Mouse (Mus musculus): ENCODE measurements around the gene Cdnf. TPM values are rescaled to one million over a fixed set of nuclear protein-coding genes. Genes with fewer than 3 reads are reported as not detected.

The Cdnf gene
- 0.39 and 0.59 TPM in 2 replicates for total RNA-seq (2012; rRNA removed)
- under 1 TPM in 1 of 2 experiments, not detected in 1; 0.77 TPM for polyA plus RNA-seq (2012; ENCODE audit: insufficient read depth in 1 of 2, insufficient read length in 2 of 2, low read depth in 1 of 2, low replicate concordance in 2 of 2, missing spikeins in 1 of 2)

DNA sequence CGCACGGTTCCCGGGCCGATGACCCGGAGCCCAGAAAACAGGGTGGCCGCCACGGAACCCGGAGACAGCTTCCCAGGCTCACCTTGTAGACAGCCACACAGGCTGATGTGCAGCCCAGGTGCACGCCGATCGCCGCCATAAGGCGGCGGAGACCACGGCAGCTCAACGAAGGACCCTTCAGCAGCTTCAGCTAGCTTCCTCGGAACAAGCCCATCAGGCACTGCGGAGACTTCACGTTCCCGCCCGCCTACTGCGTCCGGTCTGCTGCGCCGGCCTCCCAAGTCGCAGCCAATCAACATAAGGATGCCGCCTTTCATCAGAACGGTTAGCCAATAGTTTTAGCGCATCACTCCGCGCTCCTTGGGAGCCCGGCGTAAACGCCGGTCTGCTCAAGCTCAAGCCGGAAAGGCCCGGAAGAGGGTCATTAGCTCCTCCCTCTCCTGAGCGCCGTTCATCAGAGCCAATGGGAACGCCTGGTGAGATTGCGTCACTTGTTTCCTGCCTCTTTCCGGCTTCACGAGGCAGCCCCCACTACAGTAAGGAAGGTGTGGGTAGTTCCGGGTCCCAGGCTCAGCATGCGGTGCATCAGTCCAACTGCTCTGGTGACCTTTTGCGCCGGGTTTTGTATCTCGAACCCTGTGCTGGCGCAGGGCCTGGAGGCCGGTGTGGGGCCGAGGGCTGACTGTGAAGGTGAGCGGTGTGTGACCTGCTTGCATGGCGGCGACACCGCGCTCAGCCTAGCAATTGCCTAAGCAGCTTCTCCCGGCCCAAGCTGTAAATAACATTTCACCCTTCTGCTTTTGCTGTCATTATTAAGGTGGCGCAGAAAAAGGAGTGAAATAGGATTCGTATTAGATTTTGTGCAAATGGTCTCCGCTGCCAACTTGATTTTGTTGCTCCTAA is at the start of gene Cdnf, which contains the start of the genes Gm45902 and Hspa14:
Gene Cdnf (plus strand): TSS at position 479 of the 903 bp plus-strand sequence.
Gene Gm45902 (minus strand): TSS at position 239 of the 903 bp plus-strand sequence.
Gene Hspa14 (minus strand): TSS at position 263 of the 903 bp plus-strand sequence.
- Histone ChIP-seq H3K27me3 (ENCODE audit: control insufficient read depth in 1 of 2, insufficient read depth in 2 of 2, low read length in 2 of 2) (no peaks in the 10 kb centered on the region), H3K79me2 (ENCODE audit: control insufficient read depth, insufficient read depth, low read length, poor library complexity) (peaks cover 25% of the 10 kb centered on the region), H3K36me3 (ENCODE audit: control insufficient read depth in 1 of 2, insufficient read depth in 2 of 2, low read length in 2 of 2) (peaks cover 9 to 18% of the 10 kb centered on the region in 2 experiments), H3K27ac (ENCODE audit: control insufficient read depth, low read depth, low read length) (peak within 1 kb of the TSS; percentile 81), H3K9me3 (replicated peaks; ENCODE audit: insufficient read depth, low read length) (no peaks in the 10 kb centered on the region), H3K9ac (ENCODE audit: control insufficient read depth, low read depth, low read length, poor library complexity, severe bottlenecking) (peak within 1 kb of the TSS; percentile 90), H3K4me3 (ENCODE audit: control insufficient read depth in 1 of 2, insufficient read depth in 1 of 2, low read depth in 2 of 2, low read length in 2 of 2) (peak within 1 kb of the TSS; percentile 84 to 87), H3K4me1 (ENCODE audit: control insufficient read depth in 1 of 2, insufficient read depth in 2 of 2, low read length in 2 of 2) (peaks cover 5 to 7% of the 10 kb centered on the region in 2 experiments)
- DNase-seq (ENCODE audit: low read depth, low spot score), result peak; percentile 98
- TF ChIP-seq TCF12 (IDR thresholded peaks at IDR 0.05; ENCODE audit: low read depth, low read length) (peak; percentile 52; the same call in 1 of the 2 replicates), KAT2A (conservative IDR thresholded peaks at IDR 0.05; ENCODE audit: low read depth, low read length) (peak; percentile 57), MAZ (IDR thresholded peaks at IDR 0.05; ENCODE audit: low read depth, low read length) (peak; percentile 96), POLR2AphosphoS2 (IDR thresholded peaks at IDR 0.05; ENCODE audit: low read length) (peak; percentile 91), EP300 (IDR thresholded peaks at IDR 0.05; ENCODE audit: low read depth in 1 of 2, low read length in 2 of 2) (0 out of 4 replicates have a peak, but pooled peaks of 1 of the 2 experiments have one; percentile 21), POLR2A (IDR thresholded peaks at IDR 0.05; ENCODE audit: control insufficient read depth in 1 of 2, insufficient read depth in 1 of 2, low read depth in 1 of 2, low read length in 2 of 2, poor library complexity in 1 of 2) (peak; percentile 56 to 90), E2F4 (IDR thresholded peaks at IDR 0.05; ENCODE audit: borderline replicate concordance, low read depth, low read length) (peak; percentile 76; the same call in 1 of the 2 replicates), RCOR1 (IDR thresholded peaks at IDR 0.05; ENCODE audit: low read depth, low read length) (no peak), CHD2 (IDR thresholded peaks at IDR 0.05; ENCODE audit: low read length) (peak; percentile 88), TAL1 (IDR thresholded peaks at IDR 0.05; ENCODE audit: low read length) (no peak), POLR2AphosphoS5 (IDR thresholded peaks at IDR 0.05; ENCODE audit: borderline replicate concordance, low read depth, low read length) (no peak; the same call in 1 of the 2 replicates), BHLHE40 (IDR thresholded peaks at IDR 0.05; ENCODE audit: borderline replicate concordance, low read depth, low read length) (no peak), MYB (IDR thresholded peaks at IDR 0.05; ENCODE audit: low read depth, low read length) (no peak), USF2 (IDR thresholded peaks at IDR 0.05; ENCODE audit: borderline replicate concordance in 1 of 2, insufficient read depth in 1 of 2, low read depth in 1 of 2, low read length in 2 of 2) (no peak), GATA1 (IDR thresholded peaks at IDR 0.05; ENCODE audit: low read depth, low read length) (no peak), SIN3A (IDR thresholded peaks at IDR 0.05; ENCODE audit: low read length) (peak; percentile 84), ZC3H11A (IDR thresholded peaks at IDR 0.05; ENCODE audit: low read depth, low read length) (no peak), MXI1 (IDR thresholded peaks at IDR 0.05; ENCODE audit: low read depth, low read length) (peak; percentile 85), UBTF (IDR thresholded peaks at IDR 0.05; ENCODE audit: borderline replicate concordance, insufficient read depth, low read depth, low read length) (no peak), CTCF (IDR thresholded peaks at IDR 0.05 in 2 of 3, conservative IDR thresholded peaks at IDR 0.05 in 1 of 3; ENCODE audit: control insufficient read depth in 1 of 3, insufficient read depth in 1 of 3, low read depth in 2 of 3, low read length in 3 of 3, poor library complexity in 1 of 3, severe bottlenecking in 1 of 3) (no peak), SMC3 (IDR thresholded peaks at IDR 0.05; ENCODE audit: low read depth, low read length) (no peak), USF1 (IDR thresholded peaks at IDR 0.05; ENCODE audit: low read depth, low read length) (0 out of 2 replicates have a peak, but pooled peaks have one; percentile 17), HCFC1 (IDR thresholded peaks at IDR 0.05; ENCODE audit: low read depth, low read length) (peak; percentile 83), NELFE (IDR thresholded peaks at IDR 0.05; ENCODE audit: low read depth, low read length) (peak; percentile 82), ZMIZ1 (IDR thresholded peaks at IDR 0.05; ENCODE audit: low read depth, low read length) (peak; percentile 95), GABPA (IDR thresholded peaks at IDR 0.05; ENCODE audit: low read depth, low read length) (no peak), TBP (IDR thresholded peaks at IDR 0.05; ENCODE audit: low read depth, low read length) (peak; percentile 70; the same call in 1 of the 2 replicates), RAD21 (IDR thresholded peaks at IDR 0.05; ENCODE audit: low read depth, low read length) (no peak), NRF1 (IDR thresholded peaks at IDR 0.05; ENCODE audit: insufficient read depth, low read depth, low read length, poor library complexity, severe bottlenecking) (peak; percentile 53; the same call in 1 of the 2 replicates), ZKSCAN1 (IDR thresholded peaks at IDR 0.05; ENCODE audit: low read depth, low read length) (no peak), MYC (IDR thresholded peaks at IDR 0.05; ENCODE audit: low read depth, low read length) (peak; percentile 92), ELF1 (IDR thresholded peaks at IDR 0.05; ENCODE audit: low read depth, low read length) (peak; percentile 94), MAX (IDR thresholded peaks at IDR 0.05; ENCODE audit: low read length) (peak; percentile 89), CHD1 (IDR thresholded peaks at IDR 0.05; ENCODE audit: low read depth, low read length) (no peak), ZNF384 (IDR thresholded peaks at IDR 0.05; ENCODE audit: low read depth, low read length) (no peak)

Data from MEL (cell line).